Mouse (Mus musculus): ENCODE data around the gene Klhl41. TPM values are rescaled to one million over a fixed set of nuclear protein-coding genes. Genes with fewer than 3 reads are reported as not detected.
"Not testable (repeated sequence)": the region's sequence is repeated elsewhere in the genome, so short reads cannot be mapped to it uniquely, and the experiment has no call there.

The Klhl41 gene
- polyA plus RNA-seq, 1 experiment from 2014 or later: 0.32 TPM

- no peaks in the 10 kb centered on the region for H3K4me1 ChIP-seq (ENCODE audit: control insufficient read depth, insufficient read depth, low read length)
- no peak overlapping the region for H3K4me2 ChIP-seq (replicated peaks; ENCODE audit: low read depth, low read length)
- H3K9me3 ChIP-seq (ENCODE audit: control insufficient read depth, low read length): no peaks in the 10 kb centered on the region
- 91% methylated on average over 9 of the region's 9 CpGs for WGBS
- 0 out of 2 replicates have a peak, but pooled peaks cover 2% of the 10 kb centered on the region for H3K36me3 ChIP-seq (ENCODE audit: control insufficient read depth, insufficient read depth, low read length)
- H3K9ac ChIP-seq (ENCODE audit: low read depth, low read length): no peak overlapping the region
- ATAC-seq (ENCODE audit: low FRiP score, low TSS enrichment): no peak
- no peaks in the 10 kb centered on the region for H3K27me3 ChIP-seq (ENCODE audit: control insufficient read depth, insufficient read depth, low read length)
- no peak overlapping the region for H3K4me3 ChIP-seq (ENCODE audit: low read length)
- H3K27ac ChIP-seq (ENCODE audit: low read depth, low read length): no peak overlapping the region
Observed at GRCm38 (mm10) chr2:69675266-69675665, 5.3 kb downstream of the Klhl41 start.

DNA sequence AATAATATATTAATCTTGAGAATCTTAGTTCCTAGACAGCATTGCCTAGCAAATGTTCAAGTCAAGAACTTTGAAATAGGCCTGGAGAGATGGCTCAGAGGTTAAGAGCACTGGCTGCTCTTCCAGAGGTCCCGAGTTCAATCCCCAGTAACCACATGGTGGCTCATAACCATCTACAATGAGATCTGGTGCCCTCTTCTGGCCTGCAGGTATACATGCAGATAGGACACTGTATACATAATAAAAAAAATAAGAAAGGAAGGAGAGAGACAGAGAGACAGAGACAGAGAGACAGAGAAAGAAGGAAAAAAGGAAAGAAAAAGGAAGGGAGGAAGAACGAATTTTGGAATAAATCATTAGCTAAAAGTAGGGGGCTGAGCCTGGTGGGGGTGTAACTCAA lies 6.8 kb downstream of the Klhl41 start:
- H3K9me3 ChIP-seq (ENCODE audit: control insufficient read depth, low read length): no peaks in the 10 kb centered on the region
- 62% methylated on average over 2 of the region's 2 CpGs for WGBS

DNA sequence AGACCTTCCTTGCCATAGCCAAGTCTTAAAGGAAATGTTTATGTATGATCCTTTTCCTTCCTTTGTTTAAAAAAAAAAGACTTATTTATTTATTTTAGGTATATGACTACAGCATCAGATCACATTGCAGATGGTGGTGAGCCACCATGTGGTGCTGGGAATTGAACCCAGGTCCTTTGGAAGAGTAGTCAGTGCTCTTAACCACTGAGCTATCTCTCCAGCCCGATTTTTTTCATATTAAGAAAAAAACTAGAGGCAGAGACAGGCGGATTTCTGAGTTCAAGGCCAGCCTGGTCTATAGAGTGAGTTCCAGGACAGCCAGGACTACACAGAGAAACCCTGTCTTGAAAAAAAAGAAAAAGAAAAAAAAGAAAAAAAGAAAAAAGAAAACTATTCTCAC lies 7.3 kb downstream of the Klhl41 start:
- H3K9ac ChIP-seq (ENCODE audit: low read depth, low read length); H3K9me3 ChIP-seq (ENCODE audit: control insufficient read depth, low read length); ATAC-seq (ENCODE audit: low FRiP score, low TSS enrichment); H3K27ac ChIP-seq (ENCODE audit: low read depth, low read length); H3K27me3 ChIP-seq (ENCODE audit: control insufficient read depth, insufficient read depth, low read length); H3K4me3 ChIP-seq (ENCODE audit: low read length); H3K36me3 ChIP-seq (ENCODE audit: control insufficient read depth, insufficient read depth, low read length); H3K4me2 ChIP-seq (replicated peaks; ENCODE audit: low read depth, low read length); H3K4me1 ChIP-seq (ENCODE audit: control insufficient read depth, insufficient read depth, low read length): not testable (repeated sequence)
- 96% methylated on average over 2 of the region's 2 CpGs for WGBS

More for the DNA sequence above, 6.8 kb downstream of the Klhl41 start:
- no peak overlapping the region for H3K9ac ChIP-seq (ENCODE audit: low read depth, low read length)
- no peaks in the 10 kb centered on the region for H3K27me3 ChIP-seq (ENCODE audit: control insufficient read depth, insufficient read depth, low read length)
- no peaks in the 10 kb centered on the region for H3K36me3 ChIP-seq (ENCODE audit: control insufficient read depth, insufficient read depth, low read length)
- no peak for ATAC-seq (ENCODE audit: low FRiP score, low TSS enrichment)
- H3K4me1 ChIP-seq (ENCODE audit: control insufficient read depth, insufficient read depth, low read length): no peaks in the 10 kb centered on the region
- no peak overlapping the region for H3K4me3 ChIP-seq (ENCODE audit: low read length)
- no peak overlapping the region for H3K27ac ChIP-seq (ENCODE audit: low read depth, low read length)
- H3K4me2 ChIP-seq (replicated peaks; ENCODE audit: low read depth, low read length): no peak overlapping the region

DNA sequence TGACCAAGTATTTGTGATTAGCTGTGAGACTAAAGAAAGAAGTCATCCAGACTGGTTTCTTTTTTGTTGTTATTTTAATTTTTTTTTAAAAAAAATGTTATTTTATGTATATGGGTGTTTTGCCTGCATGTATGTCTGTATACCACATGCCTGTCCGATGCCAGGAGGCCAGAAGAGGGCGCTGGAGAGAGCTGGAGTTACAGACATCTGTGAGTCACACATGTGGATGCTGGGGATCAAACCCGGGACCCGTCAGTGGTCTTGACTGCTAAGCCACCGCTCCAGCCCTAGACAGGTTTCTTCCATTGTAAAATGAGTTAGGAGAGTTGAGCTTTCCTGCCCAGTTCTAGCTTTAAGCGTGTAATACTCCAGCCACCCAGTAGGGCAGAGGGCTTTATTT lies 10.1 kb downstream of the Klhl41 start:
- Histone ChIP-seq H3K9me3 (ENCODE audit: control insufficient read depth, low read length) (no peaks in the 10 kb centered on the region), H3K27me3 (ENCODE audit: control insufficient read depth, insufficient read depth, low read length) (no peaks in the 10 kb centered on the region), H3K36me3 (ENCODE audit: control insufficient read depth, insufficient read depth, low read length) (no peaks in the 10 kb centered on the region), H3K9ac (ENCODE audit: low read depth, low read length) (no peak overlapping the region), H3K4me3 (ENCODE audit: low read length) (no peak overlapping the region), H3K27ac (ENCODE audit: low read depth, low read length) (no peak overlapping the region), H3K4me1 (ENCODE audit: control insufficient read depth, insufficient read depth, low read length) (no peaks in the 10 kb centered on the region), H3K4me2 (replicated peaks; ENCODE audit: low read depth, low read length) (no peak overlapping the region)
- 69% methylated on average over 6 of the region's 6 CpGs for WGBS
- ATAC-seq (ENCODE audit: low FRiP score, low TSS enrichment): no peak

DNA sequence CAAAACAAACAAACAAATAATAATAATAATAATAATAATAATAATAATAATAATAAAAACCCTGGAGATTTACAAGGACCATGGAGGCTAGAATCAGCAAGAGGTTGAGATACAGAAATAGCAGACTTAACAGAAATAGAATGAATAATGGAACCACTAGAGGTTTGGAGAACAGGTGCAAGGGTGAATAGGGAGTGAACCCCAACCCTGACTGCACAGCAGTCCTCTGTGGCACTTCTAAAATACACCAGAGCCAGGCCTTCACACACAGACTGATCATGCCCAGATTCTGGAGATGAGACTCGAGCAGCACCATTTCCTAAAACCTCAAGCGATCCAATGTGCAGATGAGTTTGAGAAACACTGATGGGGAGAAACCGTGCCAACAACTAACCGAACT lies 12.0 kb downstream of the Klhl41 start:
- H3K36me3 ChIP-seq (ENCODE audit: control insufficient read depth, insufficient read depth, low read length): no peaks in the 10 kb centered on the region; the same call in 1 of the 2 replicates
- no peaks in the 10 kb centered on the region for H3K9me3 ChIP-seq (ENCODE audit: control insufficient read depth, low read length)
- H3K4me2 ChIP-seq (replicated peaks; ENCODE audit: low read depth, low read length): no peak overlapping the region
- no peak overlapping the region for H3K4me3 ChIP-seq (ENCODE audit: low read length)
- WGBS: 89% methylated on average over 4 of the region's 4 CpGs
- H3K4me1 ChIP-seq (ENCODE audit: control insufficient read depth, insufficient read depth, low read length): no peaks in the 10 kb centered on the region
- no peak for ATAC-seq (ENCODE audit: low FRiP score, low TSS enrichment)
- H3K9ac ChIP-seq (ENCODE audit: low read depth, low read length): no peak overlapping the region
- no peaks in the 10 kb centered on the region for H3K27me3 ChIP-seq (ENCODE audit: control insufficient read depth, insufficient read depth, low read length)
- no peak overlapping the region for H3K27ac ChIP-seq (ENCODE audit: low read depth, low read length)

DNA sequence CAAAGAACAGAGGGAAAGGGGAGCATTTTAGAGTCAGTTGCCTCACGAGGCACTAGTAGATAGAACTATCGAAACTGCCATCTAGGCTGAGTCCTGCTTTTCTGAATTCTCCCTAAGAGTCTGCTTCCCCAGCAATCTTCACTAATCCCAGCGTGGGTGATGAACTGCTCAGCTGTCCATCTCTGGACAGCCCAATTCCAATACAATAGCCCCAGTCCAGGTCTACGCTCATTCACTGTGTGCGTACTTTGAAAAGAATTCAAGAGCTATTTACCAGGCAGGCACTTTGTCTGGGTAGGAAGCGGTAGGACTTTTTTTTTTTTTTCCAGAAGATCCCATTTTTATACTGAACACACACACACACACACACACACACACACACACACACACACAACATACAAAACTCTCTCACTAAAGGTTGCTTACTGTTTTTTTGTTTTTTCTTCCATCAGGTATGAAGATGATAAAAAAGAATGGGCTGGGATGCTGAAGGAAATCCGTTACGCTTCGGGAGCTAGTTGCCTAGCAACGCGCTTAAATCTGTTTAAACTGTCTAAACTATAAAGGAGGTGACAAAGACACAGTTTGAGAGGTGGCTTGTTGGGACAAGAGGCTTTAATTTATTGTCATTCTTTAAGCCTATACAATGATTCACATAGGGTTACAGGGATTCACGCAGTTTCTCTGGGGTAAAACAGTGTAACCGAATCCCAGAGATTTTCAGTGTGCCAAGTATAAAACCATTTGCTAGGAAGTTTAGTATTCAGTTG lies 13.3 kb downstream of the Klhl41 start:
- H3K4me3 ChIP-seq (ENCODE audit: low read length): no peak overlapping the region
- no peaks in the 10 kb centered on the region for H3K4me1 ChIP-seq (ENCODE audit: control insufficient read depth, insufficient read depth, low read length)
- H3K36me3 ChIP-seq (ENCODE audit: control insufficient read depth, insufficient read depth, low read length): peaks cover 4% of the 10 kb centered on the region; the same call in 1 of the 2 replicates
- WGBS: 87% methylated on average over 13 of the region's 13 CpGs
- H3K4me2 ChIP-seq (replicated peaks; ENCODE audit: low read depth, low read length): no peak overlapping the region
- no peak overlapping the region for H3K9ac ChIP-seq (ENCODE audit: low read depth, low read length)
- H3K27me3 ChIP-seq (ENCODE audit: control insufficient read depth, insufficient read depth, low read length): no peaks in the 10 kb centered on the region
- no peaks in the 10 kb centered on the region for H3K9me3 ChIP-seq (ENCODE audit: control insufficient read depth, low read length)
- H3K27ac ChIP-seq (ENCODE audit: low read depth, low read length): no peak overlapping the region
- no peak for ATAC-seq (ENCODE audit: low FRiP score, low TSS enrichment)

DNA sequence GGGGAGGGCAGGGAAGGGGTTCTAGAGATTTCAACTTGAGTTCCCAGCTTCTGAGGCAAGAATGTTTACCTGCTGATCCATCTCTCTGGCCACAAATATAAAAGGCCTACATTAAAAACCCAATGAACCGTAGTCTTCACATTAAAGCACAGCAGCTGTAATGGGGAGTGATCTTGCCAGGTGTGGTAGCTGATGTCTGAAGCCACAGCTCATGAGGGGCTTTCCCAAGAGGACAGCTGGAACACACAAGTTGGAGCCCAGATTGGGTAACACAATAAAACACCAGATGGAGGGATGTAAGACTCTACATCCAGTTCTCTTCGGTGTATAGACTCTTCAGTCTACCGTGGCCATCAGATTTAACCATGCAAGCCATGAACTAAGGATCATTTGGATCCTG lies 14.6 kb downstream of the Klhl41 start:
- H3K4me3 ChIP-seq (ENCODE audit: low read length): no peak overlapping the region
- no peak overlapping the region for H3K4me2 ChIP-seq (replicated peaks; ENCODE audit: low read depth, low read length)
- no peaks in the 10 kb centered on the region for H3K9me3 ChIP-seq (ENCODE audit: control insufficient read depth, low read length)
- 90% methylated on average over 3 of the region's 3 CpGs for WGBS
- H3K27me3 ChIP-seq (ENCODE audit: control insufficient read depth, insufficient read depth, low read length): no peaks in the 10 kb centered on the region
- peaks cover 10% of the 10 kb centered on the region; the same call in 1 of the 2 replicates for H3K36me3 ChIP-seq (ENCODE audit: control insufficient read depth, insufficient read depth, low read length)
- H3K4me1 ChIP-seq (ENCODE audit: control insufficient read depth, insufficient read depth, low read length): no peaks in the 10 kb centered on the region
- ATAC-seq (ENCODE audit: low FRiP score, low TSS enrichment): no peak
- no peak overlapping the region for H3K27ac ChIP-seq (ENCODE audit: low read depth, low read length)
- no peak overlapping the region for H3K9ac ChIP-seq (ENCODE audit: low read depth, low read length)

DNA sequence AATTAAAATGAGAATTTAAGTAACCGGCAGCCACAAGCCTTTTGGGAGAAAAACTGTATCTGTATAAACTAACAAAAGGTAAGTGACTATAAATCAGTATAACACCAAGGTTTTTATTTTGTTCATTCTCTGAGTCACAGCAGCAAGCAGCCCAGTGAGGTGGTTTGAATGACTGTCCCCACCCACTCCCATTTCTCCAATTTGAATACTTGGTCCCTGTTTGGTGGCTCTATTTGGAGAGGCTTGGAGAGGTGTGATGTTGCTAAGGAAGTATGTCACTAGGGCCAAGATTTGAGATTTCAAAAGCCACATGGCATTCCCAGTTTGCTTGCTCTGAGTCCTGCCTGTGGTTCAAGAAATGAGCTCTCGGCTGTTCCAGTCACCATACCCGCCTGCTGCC lies 20.3 kb downstream of the Klhl41 start:
- no peak for ATAC-seq (ENCODE audit: low FRiP score, low TSS enrichment)
- Histone ChIP-seq H3K9ac (ENCODE audit: low read depth, low read length) (no peak overlapping the region), H3K36me3 (ENCODE audit: control insufficient read depth, insufficient read depth, low read length) (peaks cover 33% of the 10 kb centered on the region; the same call in 1 of the 2 replicates), H3K4me2 (replicated peaks; ENCODE audit: low read depth, low read length) (no peak overlapping the region), H3K9me3 (ENCODE audit: control insufficient read depth, low read length) (no peaks in the 10 kb centered on the region), H3K27ac (ENCODE audit: low read depth, low read length) (no peak overlapping the region), H3K4me3 (ENCODE audit: low read length) (no peak overlapping the region), H3K4me1 (ENCODE audit: control insufficient read depth, insufficient read depth, low read length) (no peaks in the 10 kb centered on the region), H3K27me3 (ENCODE audit: control insufficient read depth, insufficient read depth, low read length) (no peaks in the 10 kb centered on the region)
- WGBS: 91% methylated on average over 3 of the region's 3 CpGs

DNA sequence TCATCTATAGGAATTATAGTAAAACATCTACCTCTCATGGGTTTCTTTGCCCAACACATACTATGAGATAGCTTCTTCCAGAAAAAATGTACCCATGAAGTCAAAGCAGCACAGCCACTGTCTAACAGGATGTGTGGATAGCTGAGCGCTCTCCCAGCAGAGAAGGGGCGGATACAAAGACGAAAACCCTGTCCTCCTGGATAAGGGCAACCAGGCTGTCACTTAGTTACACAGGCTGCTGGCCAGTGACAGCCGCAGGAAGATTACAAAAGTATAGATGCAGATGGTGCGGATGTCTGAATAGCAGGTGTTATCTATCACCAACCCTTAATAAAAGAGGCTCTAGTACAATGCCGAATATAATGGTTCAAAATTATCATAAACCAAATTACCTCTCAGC lies 20.9 kb downstream of the Klhl41 start:
- H3K4me1 ChIP-seq (ENCODE audit: control insufficient read depth, insufficient read depth, low read length): no peaks in the 10 kb centered on the region
- peaks cover 33% of the 10 kb centered on the region; the same call in 1 of the 2 replicates for H3K36me3 ChIP-seq (ENCODE audit: control insufficient read depth, insufficient read depth, low read length)
- no peaks in the 10 kb centered on the region for H3K9me3 ChIP-seq (ENCODE audit: control insufficient read depth, low read length)
- H3K4me2 ChIP-seq (replicated peaks; ENCODE audit: low read depth, low read length): no peak overlapping the region
- H3K9ac ChIP-seq (ENCODE audit: low read depth, low read length): no peak overlapping the region
- H3K27ac ChIP-seq (ENCODE audit: low read depth, low read length): no peak overlapping the region
- H3K27me3 ChIP-seq (ENCODE audit: control insufficient read depth, insufficient read depth, low read length): no peaks in the 10 kb centered on the region
- ATAC-seq (ENCODE audit: low FRiP score, low TSS enrichment): no peak
- WGBS: 93% methylated on average over 6 of the region's 6 CpGs
- no peak overlapping the region for H3K4me3 ChIP-seq (ENCODE audit: low read length)
